Mouse (Mus musculus) kidney, postnatal 0 days (tissue): Measurements from ENCODE around the gene Por. TPM values are rescaled to one million over a fixed set of nuclear protein-coding genes. Genes with fewer than 3 reads are reported as not detected.

Experiments
- ATAC-seq: fragments of 200-750 bp; cut with Nextera tagmentation; replicated peaks from 2 replicates; pipeline ENCODE4 v1.8.0; 2017; ENCODE audit warnings: low read depth, moderate number of reproducible peaks, moderate TSS enrichment, moderate library complexity; ENCODE audit not compliant: low FRiP score
- DNase-seq: peaks from one replicate; pipeline ENCODE4 v3.0.0-alpha.2; 2016; ENCODE audit warnings: low spot score
- H3K27ac ChIP-seq: fragments of 300-500 bp; sonication (generic); 2 replicates; pipeline ENCODE4 v1.5.1; 2014; ENCODE audit warnings: mild to moderate bottlenecking
- H3K27me3 ChIP-seq: fragments of 300-500 bp; sonication (generic); 2 replicates; pipeline ENCODE4 v1.6.1; 2014; ENCODE audit warnings: low read length, mixed read lengths; ENCODE audit not compliant: insufficient read depth
- H3K36me3 ChIP-seq: fragments of 300-500 bp; sonication (generic); 2 replicates; pipeline ENCODE4 v1.6.1; 2014; ENCODE audit warnings: low read length, mixed read lengths; ENCODE audit not compliant: insufficient read depth
- H3K4me1 ChIP-seq: fragments of 300-500 bp; sonication (generic); replicated peaks from 2 replicates; pipeline ENCODE4 v1.6.1; 2014; ENCODE audit warnings: antibody characterized with exemption, low read length, mixed read lengths; ENCODE audit not compliant: insufficient read depth
- H3K4me2 ChIP-seq: fragments of 300-500 bp; sonication (generic); 2 replicates; pipeline ENCODE4 v1.6.1; 2014; ENCODE audit warnings: mild to moderate bottlenecking, low read length, moderate library complexity, mixed read lengths
- H3K4me3 ChIP-seq: fragments of 300-500 bp; sonication (generic); replicated peaks from 2 replicates; pipeline ENCODE4 v1.5.1; 2014; ENCODE audit warnings: low read depth, low read length
- H3K9ac ChIP-seq: fragments of 300-500 bp; sonication (generic); 2 replicates; pipeline ENCODE4 v1.6.1; 2014; ENCODE audit warnings: low read depth, low read length
- H3K9me3 ChIP-seq: fragments of 300-500 bp; sonication (generic); replicated peaks from 2 replicates; pipeline ENCODE4 v1.6.1; 2016; ENCODE audit warnings: low read length, inconsistent platforms, mixed read lengths
- CTCF ChIP-seq: IDR thresholded peaks from 2 replicates; pipeline ENCODE4 v1.5.1; 2016; ENCODE audit warnings: antibody characterized with exemption, low read depth, mild to moderate bottlenecking, moderate library complexity
- WGBS: fragments of 180-500 bp; shearing (Covaris S2); extraction: QIAGEN DNeasy Blood & Tissue Kit; methylation state at CpG from one replicate; pipeline ENCODE4 v1.1.7; 2014; 5-methylcytosine and 5-hydroxymethylcytosine counted together
- polyA plus RNA-seq: library from polyadenylated mRNA; unstranded; fragments of >200 nt; fragmentation: Nextera tagmentation; extraction: Ambion mirVana; gene quantifications from 2 replicates; pipeline ENCODE4 v1.2.1, GENCODE M21; 2015

The Por gene
- polyA plus RNA-seq, result 86.4 and 92.2 TPM in 2 replicates

- peaks cover 6% of the 10 kb centered on the region; the same call in 1 of the 2 replicates for H3K4me1 ChIP-seq
- no peak within 1 kb of the TSS for H3K4me3 ChIP-seq
- H3K9ac ChIP-seq, result 0 out of 2 replicates have a peak within 1 kb of the TSS, but pooled peaks have one; percentile 23
- H3K27ac ChIP-seq, result no peak within 1 kb of the TSS
- ATAC-seq (0 out of 2 replicates have a peak, but pooled peaks have one; percentile 45), DNase-seq (peak; percentile 77)
- TF ChIP-seq CTCF, result no peak
- no peak within 1 kb of the TSS for H3K4me2 ChIP-seq
- H3K36me3 ChIP-seq, result no peaks in the 10 kb centered on the region
- no peaks in the 10 kb centered on the region for H3K9me3 ChIP-seq
- WGBS, result 25% methylated on average over 9 of the region's 9 CpGs
- H3K27me3 ChIP-seq, result no peaks in the 10 kb centered on the region
These were observed at the start of gene Por for GRCm38 (mm10) chr5:135669741-135670275. Por (plus strand) TSS chr5:135670033.

- Histone ChIP-seq H3K4me1 (no peaks in the 10 kb centered on the region), H3K36me3 (no peaks in the 10 kb centered on the region), H3K4me2 (no peak overlapping the region), H3K4me3 (no peak overlapping the region), H3K9ac (no peak overlapping the region), H3K27me3 (no peaks in the 10 kb centered on the region), H3K27ac (no peak overlapping the region), H3K9me3 (no peaks in the 10 kb centered on the region)
- no peak for TF ChIP-seq CTCF
- ATAC-seq (no peak), DNase-seq (no peak)
- WGBS, result 88% methylated on average over 9 of the region's 9 CpGs
These were observed 49.3 kb upstream of the Por start for GRCm38 (mm10) chr5:135620526-135620925.

- TF ChIP-seq CTCF, result no peak
- no peaks in the 10 kb centered on the region for H3K36me3 ChIP-seq
- no peak overlapping the region for H3K4me3 ChIP-seq
- no peaks in the 10 kb centered on the region for H3K9me3 ChIP-seq
- H3K4me2 ChIP-seq, result no peak overlapping the region
- H3K27ac ChIP-seq, result no peak overlapping the region
- no peaks in the 10 kb centered on the region for H3K4me1 ChIP-seq
- no peak overlapping the region for H3K9ac ChIP-seq
- 82% methylated on average over 10 of the region's 10 CpGs for WGBS
- H3K27me3 ChIP-seq, result no peaks in the 10 kb centered on the region
- ATAC-seq (no peak), DNase-seq (no peak)
These were observed 48.1 kb upstream of the Por start for GRCm38 (mm10) chr5:135621725-135622124.

GRCm38 (mm10) chr5:135623006-135623563 lies 46.7 kb upstream of the Por start:
- DNase-seq, result no peak

GRCm38 (mm10) chr5:135628916-135629315 lies 40.9 kb upstream of the Por start:
- H3K4me1 ChIP-seq, result peaks cover 10% of the 10 kb centered on the region; the same call in 1 of the 2 replicates
- ATAC-seq, result no peak
- no peak for DNase-seq
- H3K27ac ChIP-seq, result no peak overlapping the region
- no peak overlapping the region for H3K9ac ChIP-seq
- TF ChIP-seq CTCF, result no peak
- 47% methylated on average over 10 of the region's 10 CpGs for WGBS
- no peaks in the 10 kb centered on the region for H3K36me3 ChIP-seq
- H3K9me3 ChIP-seq, result no peaks in the 10 kb centered on the region
- no peak overlapping the region for H3K4me3 ChIP-seq
- no peaks in the 10 kb centered on the region for H3K27me3 ChIP-seq
- no peak overlapping the region for H3K4me2 ChIP-seq

More at GRCm38 (mm10) chr5:135623006-135623563, 46.7 kb upstream of the Por start:
- TF ChIP-seq CTCF, result no peak
- H3K9ac ChIP-seq, result no peak overlapping the region
- no peak for ATAC-seq
- H3K4me1 ChIP-seq, result no peaks in the 10 kb centered on the region
- 80% methylated on average over 18 of the region's 18 CpGs for WGBS
- no peaks in the 10 kb centered on the region for H3K9me3 ChIP-seq
- no peak overlapping the region for H3K27ac ChIP-seq
- no peak overlapping the region for H3K4me2 ChIP-seq
- H3K36me3 ChIP-seq, result no peaks in the 10 kb centered on the region
- no peaks in the 10 kb centered on the region for H3K27me3 ChIP-seq
- H3K4me3 ChIP-seq, result no peak overlapping the region

- Histone ChIP-seq H3K4me1 (peaks cover 10% of the 10 kb centered on the region; the same call in 1 of the 2 replicates), H3K9me3 (no peaks in the 10 kb centered on the region), H3K4me3 (no peak overlapping the region), H3K4me2 (no peak overlapping the region), H3K27ac (no peak overlapping the region), H3K9ac (no peak overlapping the region), H3K36me3 (no peaks in the 10 kb centered on the region), H3K27me3 (no peaks in the 10 kb centered on the region)
- no peak for TF ChIP-seq CTCF
- ATAC-seq, result no peak
- no peak for DNase-seq
- 81% methylated on average over 3 of the region's 3 CpGs for WGBS
These were observed 40.4 kb upstream of the Por start for GRCm38 (mm10) chr5:135629401-135629800.
